Mouse (Mus musculus) heart, postnatal 36 days (tissue): ENCODE data around the gene Nrip2. TPM values are rescaled to one million over a fixed set of nuclear protein-coding genes. Genes with fewer than 3 reads are reported as not detected.
"Not testable (repeated sequence)": the region's sequence is repeated elsewhere in the genome, so short reads cannot be mapped to it uniquely, and the experiment has no call there.

ENCODE experiments used
- DNase-seq, 2 experiments: peaks; one replicate each; pipeline ENCODE4 v3.0.0; 2021 to 2022
- intact Hi-C: fragments of 180-260 bp; cut with DNase I; formaldehyde crosslinking; loops from one replicate; pipeline ENCODE4 v1.15.1; 2025
- total RNA-seq, 2 experiments: library from RNA; stranded (reverse); gene quantifications; 2 replicates each; pipeline ENCODE4 v1.2.3; 2021

The Nrip2 gene
- 1 to 10 TPM; 1.4 TPM for total RNA-seq

GRCm38 (mm10) chr6:128398996-128399395 lies at the start of gene Nrip2:
TSS of gene Nrip2 (plus strand) at chr6:128399296.
- intact Hi-C loops: no loop called here
- DNase-seq: no peak

GRCm38 (mm10) chr6:128349711-128350110 lies 49.4 kb upstream of the Nrip2 start:
- DNase-seq: no peak
- intact Hi-C loops: no loop called here

- intact Hi-C loops: no loop called here
- no peak for DNase-seq
Observed at GRCm38 (mm10) chr6:128354140-128354539, 45.0 kb upstream of the Nrip2 start.

- intact Hi-C loops: loop anchor here (5.0 kb wide), 1 partner anchor 153 kb away; no protein-coding TSS in a partner anchor
- peak in 1 of 2 experiments; percentile 40 for DNase-seq
Observed at GRCm38 (mm10) chr6:128355201-128355681, 43.9 kb upstream of the Nrip2 start.

DNA sequence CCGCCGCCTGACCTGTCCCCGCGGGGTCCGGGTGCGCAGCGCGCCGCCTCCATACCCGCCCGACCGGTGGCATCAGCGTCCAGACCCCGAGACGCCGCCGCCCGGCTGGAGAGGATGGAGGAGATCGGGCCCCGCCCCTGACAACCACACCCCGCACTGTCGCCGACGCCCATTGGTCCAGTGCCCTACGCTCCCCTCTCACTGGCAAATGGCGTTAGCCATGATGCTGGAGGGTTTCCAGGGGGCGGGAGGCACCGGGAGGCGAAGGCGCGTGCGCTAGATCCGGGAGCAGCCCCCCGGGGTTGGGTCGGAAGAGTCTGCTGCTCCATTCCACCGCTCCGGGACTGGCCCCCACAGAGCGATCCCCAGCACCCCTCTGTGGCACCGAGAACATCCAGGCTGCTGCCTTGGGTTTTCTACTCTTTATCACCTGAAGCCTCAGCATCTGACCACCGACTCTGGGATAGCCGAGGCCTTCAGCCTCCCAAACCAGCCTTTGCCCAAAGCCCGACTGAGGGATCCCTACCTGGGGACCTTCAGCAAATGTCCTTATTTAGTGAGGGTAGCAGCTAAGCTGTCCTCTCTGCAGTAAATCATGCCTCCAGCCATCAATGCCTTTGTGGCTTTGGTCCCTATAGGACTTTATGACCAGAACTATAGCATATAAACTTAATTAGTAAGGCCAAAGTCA lies 43.2 kb upstream of the Nrip2 start, which contains the start of gene Tulp3:
Gene Tulp3, minus strand, starts transcription at position 126 of the 691 bp plus-strand sequence.
- DNase-seq: peak; percentile 92 to 94
- intact Hi-C loops: loop anchor here (5.0 kb wide), 1 partner anchor 154 kb away; no protein-coding TSS in a partner anchor

DNA sequence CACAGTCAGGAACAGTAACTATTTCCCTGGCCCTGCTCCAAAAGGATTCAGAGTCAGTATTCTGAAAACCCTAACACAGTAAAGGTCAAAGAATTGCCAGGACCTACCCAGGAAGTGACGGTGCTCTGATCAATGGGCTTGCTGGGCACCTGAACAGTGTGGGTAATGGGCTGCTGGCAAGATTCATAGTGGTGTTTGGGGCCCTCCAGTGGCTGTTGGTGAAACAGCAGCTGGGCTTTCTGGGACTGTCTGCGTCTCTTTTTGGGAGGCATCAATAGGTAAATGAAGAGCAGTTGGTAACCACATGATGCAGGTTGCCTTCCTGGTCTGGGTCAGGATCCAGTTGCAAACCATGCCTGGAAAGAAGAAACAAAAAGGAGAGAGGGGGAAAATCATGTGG lies 40.1 kb upstream of the Nrip2 start:
- DNase-seq: peak; percentile 67 to 75
- intact Hi-C loops: loop anchor here (2.0 to 5.0 kb wide), 2 partner anchors 40 to 157 kb away; no protein-coding TSS in a partner anchor

- intact Hi-C loops: no loop called here
- no peak for DNase-seq
Observed at GRCm38 (mm10) chr6:128361901-128362300, 37.2 kb upstream of the Nrip2 start.

- intact Hi-C loops: no loop called here
- DNase-seq: peak; percentile 84 to 88
Observed at GRCm38 (mm10) chr6:128362381-128363006, 36.6 kb upstream of the Nrip2 start, which contains the start of the genes Rhno1 and Foxm1. TSS of gene Rhno1 (minus strand) at chr6:128362911. TSS of gene Foxm1 (plus strand) at chr6:128362967.

- intact Hi-C loops: no loop called here
- peak in 1 of 2 experiments; percentile 11 for DNase-seq
Observed at GRCm38 (mm10) chr6:128363007-128363825, 35.9 kb upstream of the Nrip2 start.

- intact Hi-C loops: no loop called here
- no peak for DNase-seq
Observed at GRCm38 (mm10) chr6:128364721-128365120, 34.4 kb upstream of the Nrip2 start.

- intact Hi-C loops: no loop called here
- no peak for DNase-seq
Observed at GRCm38 (mm10) chr6:128366466-128366865, 32.6 kb upstream of the Nrip2 start.

DNA sequence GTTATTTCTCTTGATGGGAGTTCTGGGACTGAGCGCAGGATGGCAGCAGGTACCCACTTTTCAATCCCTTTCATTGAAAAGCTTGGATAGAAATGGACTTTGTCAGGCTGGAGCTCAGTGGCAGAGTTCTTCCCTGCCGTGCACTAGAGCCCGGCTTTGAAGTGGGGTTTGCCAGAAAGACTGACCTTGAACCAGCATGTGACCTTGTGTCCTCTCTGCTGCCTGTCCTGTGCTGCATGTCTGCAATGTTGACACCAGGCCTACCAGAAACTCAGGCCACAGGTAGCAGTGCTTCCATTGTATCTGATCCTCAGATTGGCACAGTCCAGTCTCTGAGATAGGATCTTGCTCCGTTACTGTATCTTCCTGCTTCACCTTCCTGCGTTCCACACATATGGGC lies 29.1 kb upstream of the Nrip2 start:
- intact Hi-C loops: no loop called here
- no peak for DNase-seq

GRCm38 (mm10) chr6:128375192-128375591 lies 23.9 kb upstream of the Nrip2 start, which contains the start of the genes Tex52 and Gm44596:
TSS of gene Tex52 (plus strand) at chr6:128375456.
TSS of gene Gm44596 (plus strand) at chr6:128375503.
- DNase-seq: peak; percentile 17 to 25

GRCm38 (mm10) chr6:128376371-128377085 lies 22.6 kb upstream of the Nrip2 start:
- intact Hi-C loops: no loop called here
- DNase-seq: no peak

More at GRCm38 (mm10) chr6:128375192-128375591, 23.9 kb upstream of the Nrip2 start, which contains the start of the genes Tex52 and Gm44596:
- intact Hi-C loops: no loop called here

GRCm38 (mm10) chr6:128379636-128380035 lies 19.5 kb upstream of the Nrip2 start:
- intact Hi-C loops: loop anchor here (1.0 kb wide), 1 partner anchor 31 kb away; no protein-coding TSS in a partner anchor

DNA sequence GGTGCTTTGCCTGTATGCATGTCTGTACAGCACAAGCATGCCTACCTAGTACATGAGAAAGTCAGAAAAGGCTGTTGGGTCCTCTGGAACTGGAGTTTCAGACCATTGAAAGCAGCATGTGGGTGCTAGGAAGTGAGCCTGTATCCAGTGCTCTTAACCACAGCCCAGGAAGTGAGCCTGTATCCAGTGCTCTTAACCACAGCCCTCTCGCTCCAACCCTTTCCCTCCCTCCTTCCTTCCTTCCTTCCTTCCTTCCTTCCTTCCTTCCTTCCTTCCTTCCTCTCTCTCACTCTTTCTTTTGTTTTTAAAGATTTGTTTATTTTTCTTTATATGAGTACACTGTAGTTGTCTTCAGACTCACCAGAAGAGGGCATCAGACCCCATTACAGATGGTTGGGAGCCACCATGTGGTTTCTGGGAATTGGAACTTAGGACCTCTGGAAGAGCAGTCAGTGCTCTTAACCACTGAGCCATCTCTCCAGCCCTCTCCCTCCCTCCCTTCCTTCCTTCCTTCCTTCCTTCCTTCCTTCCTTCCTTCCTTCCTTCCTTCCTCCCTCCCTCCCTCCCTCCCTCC lies 18.4 kb upstream of the Nrip2 start:
- DNase-seq: not testable (repeated sequence)
- intact Hi-C loops: loop anchor here (1.0 kb wide), 1 partner anchor 30 kb away; no protein-coding TSS in a partner anchor

More at GRCm38 (mm10) chr6:128379636-128380035, 19.5 kb upstream of the Nrip2 start:
- no peak for DNase-seq

DNA sequence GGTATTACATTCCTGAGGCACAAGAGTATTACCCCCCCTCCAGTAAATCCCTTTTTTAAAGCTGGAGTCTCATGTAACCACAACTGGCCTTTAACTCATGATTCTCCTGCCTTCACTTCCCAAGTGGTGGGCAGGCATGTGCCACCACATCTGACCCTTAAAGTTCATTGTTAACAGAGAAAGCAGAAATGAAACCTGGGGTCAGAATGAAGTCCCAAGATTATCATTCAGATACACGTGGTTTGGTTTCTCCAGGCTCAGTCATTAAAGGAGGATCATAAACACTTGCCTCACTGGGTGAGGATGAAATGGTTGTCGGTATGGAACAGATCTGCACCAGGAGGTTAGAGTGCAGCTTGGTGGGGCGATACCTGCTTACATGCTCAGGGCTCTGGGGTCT lies 17.8 kb upstream of the Nrip2 start:
- intact Hi-C loops: no loop called here
- DNase-seq: no peak

DNA sequence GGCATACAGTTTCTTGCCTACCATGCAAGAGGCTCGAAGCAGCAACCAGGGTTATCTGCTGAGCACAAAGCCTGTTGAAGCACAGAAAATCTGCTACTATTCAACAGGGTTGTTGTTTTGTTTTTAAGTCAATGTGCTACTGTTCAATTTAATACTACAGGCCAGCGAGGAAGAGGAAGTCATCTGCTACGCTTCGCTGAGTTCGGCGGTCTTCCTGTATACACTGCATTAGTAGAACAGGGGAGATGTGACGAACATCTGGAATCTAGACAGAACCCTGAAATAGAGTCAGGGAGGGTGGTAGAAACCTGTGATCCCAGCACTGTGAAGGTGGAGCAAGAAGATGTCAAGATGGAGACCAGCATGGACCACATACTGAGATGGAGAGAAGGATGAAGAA lies 15.3 kb upstream of the Nrip2 start:
- intact Hi-C loops: no loop called here
- no peak for DNase-seq

DNA sequence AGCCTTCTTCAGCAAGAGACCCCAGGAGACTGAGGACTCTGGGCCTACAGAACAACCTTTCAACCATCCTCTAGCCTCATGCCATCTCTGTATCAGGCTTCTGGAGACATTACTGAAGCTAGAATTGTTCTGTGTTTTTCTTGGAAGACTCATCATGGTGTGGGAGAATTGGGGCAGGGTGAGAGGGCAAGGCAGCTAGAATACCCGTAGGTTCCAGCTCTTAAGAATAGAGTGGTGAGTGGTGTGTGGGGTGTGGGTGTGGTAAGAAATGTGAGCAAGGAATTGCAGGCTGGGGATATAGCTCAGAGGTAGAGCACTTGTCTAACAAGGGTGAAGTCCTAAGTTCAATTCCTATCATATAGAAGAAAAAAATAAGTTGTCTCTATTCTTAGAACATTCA lies 14.1 kb upstream of the Nrip2 start:
- intact Hi-C loops: no loop called here
- no peak for DNase-seq
